Mouse (Mus musculus) thymus, adult 18-20 months (tissue): ENCODE data around the gene Gm6583.
A peak's percentile ranks its signal among the peaks of the same experiment; 100 is the strongest.

Source experiments
- DNase-seq, 2 experiments: peaks; one replicate each; pipeline ENCODE4 v3.0.0; 2022; ENCODE audit warnings: mixed read lengths in 2 of 2

Gene Gm6583

GRCm38 (mm10) chr5:112367338-112367737 lies 11.5 kb upstream of the Gm6583 start:
- DNase-seq = no peak

- no peak for DNase-seq
Observed at GRCm38 (mm10) chr5:112366879-112367278, 11.0 kb upstream of the Gm6583 start.

- no peak for DNase-seq
Observed at GRCm38 (mm10) chr5:112364184-112364797, 8.5 kb upstream of the Gm6583 start.

- DNase-seq = no peak
Observed at GRCm38 (mm10) chr5:112360077-112360476, 4.2 kb upstream of the Gm6583 start.

- DNase-seq = no peak
Observed at GRCm38 (mm10) chr5:112359520-112359919, 3.7 kb upstream of the Gm6583 start.

GRCm38 (mm10) chr5:112356322-112356721 lies 489 bp upstream of the Gm6583 start:
- no peak for DNase-seq

GRCm38 (mm10) chr5:112355493-112355892 lies 340 bp downstream of the Gm6583 start:
- no peak for DNase-seq

- no peak for DNase-seq
Observed at GRCm38 (mm10) chr5:112349169-112349568, 6.7 kb downstream of the Gm6583 start.

GRCm38 (mm10) chr5:112346211-112346965 lies 9.4 kb downstream of the Gm6583 start:
- no peak for DNase-seq

GRCm38 (mm10) chr5:112344092-112344960 lies 11.5 kb downstream of the Gm6583 start:
- DNase-seq = no peak

- DNase-seq = no peak
Observed at GRCm38 (mm10) chr5:112343205-112343595, 12.6 kb downstream of the Gm6583 start.

GRCm38 (mm10) chr5:112342463-112343204 lies 13.2 kb downstream of the Gm6583 start, which contains the start of the genes Srrd and Hps4:
Gene Srrd (minus strand): TSS chr5:112343040.
Gene Hps4 (plus strand): TSS chr5:112343083.
- peak; percentile 67 to 72 for DNase-seq

- no peak for DNase-seq
Observed at GRCm38 (mm10) chr5:112339215-112339614, 16.6 kb downstream of the Gm6583 start.

GRCm38 (mm10) chr5:112337004-112337403 lies 18.8 kb downstream of the Gm6583 start:
- no peak for DNase-seq

- peak in 1 of 2 experiments; percentile 32 for DNase-seq
Observed at GRCm38 (mm10) chr5:112335473-112335872, 20.4 kb downstream of the Gm6583 start.

- DNase-seq = no peak
Observed at GRCm38 (mm10) chr5:112329805-112330564, 25.8 kb downstream of the Gm6583 start.

- DNase-seq = no peak
Observed at GRCm38 (mm10) chr5:112327854-112328253, 28.0 kb downstream of the Gm6583 start.

GRCm38 (mm10) chr5:112326446-112327009 lies 29.3 kb downstream of the Gm6583 start:
- no peak for DNase-seq

- DNase-seq = peak; percentile 84 to 88
Observed at GRCm38 (mm10) chr5:112325546-112326445, 30.0 kb downstream of the Gm6583 start, which contains the start of gene Tfip11. Gene Tfip11 (plus strand): TSS chr5:112326358.
